Mouse (Mus musculus) layer of hippocampus, postnatal 14 days (tissue): Measurements from ENCODE around the gene Nsmce4a. TPM values are rescaled to one million over a fixed set of nuclear protein-coding genes. Genes with fewer than 3 reads are reported as not detected.

Source experiments
- DNase-seq, 2 experiments: peaks; one replicate each; pipeline ENCODE4 v3.0.0; 2021 to 2022; ENCODE audit warnings: low spot score in 2 of 2, mixed read lengths in 1 of 2
- total RNA-seq, 2 experiments: library from RNA; stranded (reverse); gene quantifications; 2 replicates each; pipeline ENCODE4 v1.2.3; 2021

Gene Nsmce4a
- total RNA-seq, 2 experiments from 2014 or later = 32.6 to 33.3 TPM

GRCm38 (mm10) chr7:130578607-130579006 is 5.7 kb upstream of the Nsmce4a start:
- DNase-seq = no peak

GRCm38 (mm10) chr7:130578066-130578465 is 5.1 kb upstream of the Nsmce4a start:
- DNase-seq = no peak

- DNase-seq = no peak
Measured at GRCm38 (mm10) chr7:130577388-130578003, 4.6 kb upstream of the Nsmce4a start, which contains the start of gene Tacc2. TSS of gene Tacc2 (plus strand) at chr7:130577438.

- DNase-seq = no peak
Measured at GRCm38 (mm10) chr7:130576981-130577380, 4.1 kb upstream of the Nsmce4a start.

GRCm38 (mm10) chr7:130574211-130574991 is 1.5 kb upstream of the Nsmce4a start:
- no peak for DNase-seq

GRCm38 (mm10) chr7:130573746-130574145 is 828 bp upstream of the Nsmce4a start:
- DNase-seq = no peak

GRCm38 (mm10) chr7:130570472-130570871 is 2.4 kb downstream of the Nsmce4a start:
- DNase-seq = no peak

- no peak for DNase-seq
Measured at GRCm38 (mm10) chr7:130568783-130569436, 4.0 kb downstream of the Nsmce4a start.

- DNase-seq = peak in 1 of 2 experiments; percentile 24
Measured at GRCm38 (mm10) chr7:130564596-130564995, 8.3 kb downstream of the Nsmce4a start.

- no peak for DNase-seq
Measured at GRCm38 (mm10) chr7:130563880-130564279, 9.0 kb downstream of the Nsmce4a start.

GRCm38 (mm10) chr7:130563276-130563675 is 9.6 kb downstream of the Nsmce4a start:
- DNase-seq = no peak

GRCm38 (mm10) chr7:130560933-130561332 is 12.0 kb downstream of the Nsmce4a start:
- no peak for DNase-seq

- DNase-seq = no peak
Measured at GRCm38 (mm10) chr7:130558592-130558991, 14.3 kb downstream of the Nsmce4a start.

- no peak for DNase-seq
Measured at GRCm38 (mm10) chr7:130555597-130555996, 17.3 kb downstream of the Nsmce4a start.

GRCm38 (mm10) chr7:130553321-130553720 is 19.6 kb downstream of the Nsmce4a start:
- no peak for DNase-seq

GRCm38 (mm10) chr7:130552780-130553179 is 20.1 kb downstream of the Nsmce4a start:
- no peak for DNase-seq

GRCm38 (mm10) chr7:130547635-130548175 is 25.2 kb downstream of the Nsmce4a start:
- DNase-seq = no peak

- DNase-seq = peak; percentile 87 to 89
Measured at GRCm38 (mm10) chr7:130546791-130547484, 26.0 kb downstream of the Nsmce4a start.

- DNase-seq = no peak
Measured at GRCm38 (mm10) chr7:130546421-130546790, 26.5 kb downstream of the Nsmce4a start.

GRCm38 (mm10) chr7:130545893-130546292 is 27.0 kb downstream of the Nsmce4a start:
- DNase-seq = no peak

- DNase-seq = no peak
Measured at GRCm38 (mm10) chr7:130545401-130545800, 27.5 kb downstream of the Nsmce4a start.
